12 mouse cellular contexts compared by ENCODE assay signal in the genomic region with DNA sequence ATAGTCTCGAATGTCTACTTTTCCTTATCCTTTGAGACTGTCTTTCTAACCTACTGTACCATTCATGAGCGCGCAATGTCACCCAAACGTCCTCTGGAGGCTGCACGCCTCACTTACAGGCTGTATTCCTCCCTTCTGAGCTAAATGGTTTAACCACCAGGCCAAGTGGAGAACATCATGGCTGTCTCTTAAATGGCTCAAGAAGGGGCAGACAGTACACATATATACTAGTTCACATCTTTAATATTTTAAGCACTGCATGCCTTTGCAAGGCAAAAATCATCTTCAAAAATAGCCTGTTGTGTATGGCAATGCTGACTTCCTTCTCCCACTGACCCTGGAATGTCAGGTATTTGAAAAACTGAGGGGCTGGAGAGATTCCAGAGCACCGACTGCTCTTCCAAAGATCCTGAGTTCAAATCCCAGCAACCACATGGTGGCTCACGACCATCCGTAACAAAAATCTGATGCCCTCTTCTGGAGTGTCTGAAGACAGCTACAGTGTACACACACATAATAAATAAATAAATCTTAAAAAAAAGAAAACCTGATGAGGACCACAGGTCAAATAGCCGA. TPM values are rescaled to one million over a fixed set of nuclear protein-coding genes. Genes with fewer than 3 reads are reported as not detected.
DNase-seq lines count a peak whose midpoint lies in the region; ATAC-seq and TF ChIP-seq lines count a peak whose summit lies in the region.
"Had no signal": no experiment of that assay in that cellular context is flagged by ENCODE, and none has a peak within 500 bp of the region (broad histone marks: within the 10 kb centered on the region; RNA-seq: fewer than 3 reads in every experiment).

No protein-coding gene starts in this region.

- no peak for TF ChIP-seq CTCF in lung, embryonic 14.5 days (IDR thresholded peaks at IDR 0.05; ENCODE audit: low read depth)

- H3K4me3 ChIP-seq in heart, embryonic 11.5 days (ENCODE audit: low read depth, low read length) = peak overlapping the region; percentile 26
- no peak overlapping the region for H3K4me3 ChIP-seq in lung, embryonic 14.5 days (ENCODE audit: low read depth, low read length)
- H3K4me3 ChIP-seq in myocyte = peak overlapping the region; percentile 85
- H3K4me3 ChIP-seq: forebrain, embryonic 15.5 days; left cerebral cortex, adult 2 months had no signal

- H3K36me3 ChIP-seq in heart, embryonic 11.5 days (ENCODE audit: control insufficient read depth, insufficient read depth, low read length) = peaks cover 11% of the 10 kb centered on the region
- peaks cover 34% of the 10 kb centered on the region for H3K36me3 ChIP-seq in lung, embryonic 14.5 days (ENCODE audit: insufficient read depth)
- H3K36me3 ChIP-seq in myocyte (ENCODE audit: control insufficient read depth, insufficient read depth) = peaks cover 30% of the 10 kb centered on the region

- H3K9me3 ChIP-seq in heart, embryonic 11.5 days (replicated peaks; ENCODE audit: control insufficient read depth, low read length) = no peaks in the 10 kb centered on the region
- no peaks in the 10 kb centered on the region for H3K9me3 ChIP-seq in lung, embryonic 14.5 days (ENCODE audit: low read depth, low read length)
- H3K9me3 ChIP-seq: forebrain, embryonic 15.5 days had no signal

- WGBS in heart, embryonic 11.5 days (ENCODE audit: insufficient replicate concordance) = 52% methylated on average over 9 of the region's 9 CpGs
- 75% methylated on average over 9 of the region's 9 CpGs for WGBS in lung, embryonic 14.5 days

- H3K4me1 ChIP-seq in heart, embryonic 11.5 days (ENCODE audit: control insufficient read depth, insufficient read depth, low read length) = peaks cover 43% of the 10 kb centered on the region
- peaks cover 22% of the 10 kb centered on the region for H3K4me1 ChIP-seq in lung, embryonic 14.5 days (ENCODE audit: insufficient read depth)

- no peak overlapping the region for H3ac ChIP-seq in myocyte (ENCODE audit: control insufficient read depth, insufficient read length)

- no peak for TF ChIP-seq POLR2A in myocyte (IDR thresholded peaks at IDR 0.05; ENCODE audit: insufficient read length, low read depth)

- H3K79me2 ChIP-seq in myocyte (ENCODE audit: control insufficient read depth, insufficient read depth) = peaks cover 73% of the 10 kb centered on the region

- DNase-seq in heart, adult 18-20 months = no peak
- no peak for DNase-seq in lung, embryonic 14.5 days
- no peak for DNase-seq in lung, postnatal 36 days
- DNase-seq in ZHBTc4 (ENCODE audit: low read depth, low spot score) = peak; percentile 49
- no peak for DNase-seq in natural killer cell, adult 2 months (ENCODE audit: low spot score in 2 of 2)
- DNase-seq: cerebellum, adult 11 months; right cerebral cortex, adult 18-20 months; spleen, adult 18-20 months had no signal

- no peak for ATAC-seq in heart, embryonic 11.5 days (replicated peaks; ENCODE audit: insufficient number of reproducible peaks, low FRiP score, low TSS enrichment)
- ATAC-seq in lung, embryonic 14.5 days (ENCODE audit: insufficient read depth) = no peak
- ATAC-seq: forebrain, embryonic 15.5 days had no signal

- H3K4me2 ChIP-seq in heart, embryonic 11.5 days = peak overlapping the region; percentile 60
- peak overlapping the region; percentile 2; the same call in 1 of the 2 replicates for H3K4me2 ChIP-seq in lung, embryonic 14.5 days
- peak overlapping the region; percentile 91 for H3K4me2 ChIP-seq in myocyte (ENCODE audit: low read depth)
- H3K4me2 ChIP-seq: forebrain, embryonic 15.5 days had no signal

- peak overlapping the region; percentile 40 for H3K9ac ChIP-seq in heart, embryonic 11.5 days (ENCODE audit: low read depth, low read length)
- no peak overlapping the region for H3K9ac ChIP-seq in lung, embryonic 14.5 days
- H3K9ac ChIP-seq: forebrain, embryonic 15.5 days had no signal

- no peaks in the 10 kb centered on the region for H3K27me3 ChIP-seq in heart, embryonic 11.5 days (ENCODE audit: control insufficient read depth, insufficient read depth, low read length)
- no peaks in the 10 kb centered on the region for H3K27me3 ChIP-seq in lung, embryonic 14.5 days (ENCODE audit: insufficient read depth, low read length)
- no peaks in the 10 kb centered on the region for H3K27me3 ChIP-seq in myocyte (ENCODE audit: control insufficient read depth, insufficient read depth, insufficient read length)
- H3K27me3 ChIP-seq: forebrain, embryonic 15.5 days had no signal

- H3K27ac ChIP-seq in heart, embryonic 11.5 days (ENCODE audit: low read depth, low read length) = peak overlapping the region; percentile 92
- H3K27ac ChIP-seq in lung, embryonic 14.5 days (ENCODE audit: low read depth) = peak overlapping the region; percentile 26; the same call in 1 of the 2 replicates
- H3K27ac ChIP-seq: forebrain, embryonic 15.5 days; left cerebral cortex, adult 2 months had no signal

TF ChIP-seq in myocyte, 11 proteins besides CTCF, POLR2A, EP300 and RAD21:
- TF ChIP-seq POLR2AphosphoS2 (IDR thresholded peaks at IDR 0.05; ENCODE audit: insufficient read length, low read depth) = peak; percentile 29
- no peak for TF ChIP-seq USF1 (IDR thresholded peaks at IDR 0.05; ENCODE audit: low read depth)
- no peak for TF ChIP-seq SRF (IDR thresholded peaks at IDR 0.05; ENCODE audit: control insufficient read depth, insufficient read length, low read depth)
- TF ChIP-seq CEBPB (IDR thresholded peaks at IDR 0.05; ENCODE audit: insufficient read depth, poor library complexity, severe bottlenecking) = no peak

RNA-seq across cellular contexts. Expression of a gene that starts 3.9 kb away (rescaled TPM):
- 208 and 237 TPM in 2 replicates for polyA plus RNA-seq in heart, embryonic 11.5 days (2014; fragmentation: Nextera tagmentation; extraction: Ambion mirVana)
- total RNA-seq in heart, adult 18-20 months (2021) = 1,000 to 10,000 TPM in 1 of 2 experiments, 100 to 1,000 TPM in 1; 977 to 1,053 TPM
- 5.7 and 7.6 TPM in 2 replicates for polyA plus RNA-seq in lung, embryonic 14.5 days (2014; fragmentation: Nextera tagmentation; extraction: Ambion mirVana)
- polyA plus RNA-seq in myocyte (2012; fragmentation: generic; extraction: Trizol) = 52.7 TPM

RNA-seq across cellular contexts. Expression of a gene that starts 4.2 kb away (rescaled TPM):
- polyA plus RNA-seq in heart, embryonic 11.5 days (2014; fragmentation: Nextera tagmentation; extraction: Ambion mirVana) = 878 and 906 TPM in 2 replicates
- total RNA-seq in heart, adult 18-20 months (2021) = 1,000 to 10,000 TPM in 1 of 2 experiments, 100 to 1,000 TPM in 1; 965 to 1,012 TPM
- polyA plus RNA-seq in lung, embryonic 14.5 days (2014; fragmentation: Nextera tagmentation; extraction: Ambion mirVana) = 637 and 655 TPM in 2 replicates
- 880 TPM for polyA plus RNA-seq in myocyte (2012; fragmentation: generic; extraction: Trizol)

Comparison
In these comparisons a context has a peak if more than half of its experiments do, and no peak if none do; other contexts are left out.
1. H3K4me2 ChIP-seq: peak in every context shown above with its lines; median percentile 91 in myocyte; 60 in heart, embryonic 11.5 days; 2 in lung, embryonic 14.5 days.